Mouse (Mus musculus) c-Kit-positive CD71-positive TER-119-positive erythroid progenitor cells, embryonic 14.5 days (primary cell): ENCODE measurements around the gene Mrpl38.
A peak's percentile ranks its signal among the peaks of the same experiment; 100 is the strongest.

Experiments used
- DNase-seq: peaks from one replicate; pipeline ENCODE4 v3.0.0-alpha.2; 2013; ENCODE audit warnings: low spot score

Gene Mrpl38

GRCm38 (mm10) chr11:116091591-116091990, 47.1 kb downstream of the Mrpl38 start:
- no peak for DNase-seq

DNA sequence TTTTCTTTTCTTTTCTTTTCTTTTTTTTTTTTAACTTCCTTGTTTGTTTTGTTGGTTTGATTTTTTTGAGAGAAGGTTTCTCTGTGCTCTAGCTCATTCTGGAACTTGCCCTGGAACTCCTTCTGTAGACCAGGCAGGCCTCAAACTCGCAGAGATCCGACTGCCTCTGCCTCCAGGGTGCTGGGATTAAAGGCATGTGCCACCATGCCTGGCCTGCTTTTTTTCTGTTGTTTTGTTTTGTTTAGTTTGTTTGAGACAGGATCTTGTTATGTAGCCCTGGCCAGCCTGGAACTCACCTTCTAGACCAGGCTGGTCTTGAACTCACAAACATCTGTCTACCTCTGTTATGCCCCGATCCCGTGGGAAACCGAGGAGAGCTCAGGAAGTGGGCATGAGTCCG, 49.1 kb downstream of the Mrpl38 start:
- no peak for DNase-seq

GRCm38 (mm10) chr11:116088741-116089394, 49.8 kb downstream of the Mrpl38 start:
- no peak for DNase-seq

GRCm38 (mm10) chr11:116088188-116088587, 50.5 kb downstream of the Mrpl38 start:
- DNase-seq: no peak

DNA sequence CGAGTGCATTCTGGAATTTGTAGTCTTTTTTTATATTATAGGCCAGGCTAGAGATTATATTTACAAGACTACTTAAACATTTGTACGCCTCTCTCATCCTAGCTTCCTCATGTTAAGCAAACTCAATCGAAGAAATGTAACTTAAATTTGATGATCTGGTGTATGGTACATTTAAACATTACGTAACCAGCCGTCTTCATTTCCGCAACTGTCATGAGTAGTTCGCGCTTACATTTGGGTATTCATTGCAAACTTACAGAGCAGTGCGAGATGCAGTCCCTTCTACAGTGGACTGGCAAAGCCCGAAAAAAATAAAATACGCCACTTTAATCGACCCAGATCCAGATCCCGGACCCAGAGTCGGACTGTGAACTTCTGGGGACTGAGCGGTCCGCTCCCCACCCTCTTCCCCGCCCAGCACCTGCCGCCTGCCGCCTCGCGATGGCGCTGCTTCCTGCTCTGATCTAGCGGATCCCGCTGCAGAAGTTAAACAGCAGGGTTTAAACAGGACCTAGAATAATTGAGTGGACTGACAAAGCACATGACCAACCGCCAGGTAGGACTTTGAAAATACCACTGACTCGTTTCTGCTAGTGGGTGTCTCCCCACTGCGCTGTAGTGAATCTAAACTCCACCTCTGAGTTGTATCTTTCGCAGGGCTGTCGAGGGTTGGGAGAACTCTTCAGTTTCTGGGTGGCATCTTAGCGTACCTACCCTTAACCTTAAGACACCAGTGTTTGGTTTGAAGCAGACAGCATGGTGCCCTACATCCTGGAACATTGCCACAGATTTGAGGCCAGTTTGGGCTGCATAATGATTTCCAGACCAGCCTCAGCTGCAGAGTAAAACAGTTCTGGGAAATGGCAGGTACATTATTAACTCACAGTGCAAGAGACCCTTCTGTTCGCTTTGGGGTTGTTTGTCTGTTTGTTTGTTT, 51.2 kb downstream of the Mrpl38 start:
- peak; percentile 80 for DNase-seq

- DNase-seq: peak; percentile 96
These were observed 52.1 kb downstream of the Mrpl38 start, which contains the start of gene Wbp2 for GRCm38 (mm10) chr11:116086258-116087193. Gene Wbp2, minus strand, starts transcription at chr11:116086995.

- DNase-seq: peak; percentile 66
These were observed 54.5 kb downstream of the Mrpl38 start for GRCm38 (mm10) chr11:116084166-116084565.

GRCm38 (mm10) chr11:116083096-116083672, 55.5 kb downstream of the Mrpl38 start:
- DNase-seq: no peak
